Mouse (Mus musculus) monocyte, adult 5-6 weeks (primary cell): Measurements from ENCODE around the gene Ltc4s. TPM values are rescaled to one million over a fixed set of nuclear protein-coding genes. Genes with fewer than 3 reads are reported as not detected.

Source experiments
- ATAC-seq: fragments of 153-309, 156-312 bp; replicated peaks from 2 replicates; pipeline ENCODE4 v1.8.0; 2017; ENCODE audit warnings: mild to moderate bottlenecking; ENCODE audit not compliant: low TSS enrichment, insufficient number of reproducible peaks, severe bottlenecking, poor library complexity, low FRiP score
- total RNA-seq: library from RNA; stranded (forward); fragments of 200-1000, 200-491, 200-594 nt; gene quantifications from 3 replicates; pipeline ENCODE4 v1.2.3, GENCODE M21; 2017

Ltc4s gene
- total RNA-seq, 1 experiment from 2014 or later: not detected

DNA sequence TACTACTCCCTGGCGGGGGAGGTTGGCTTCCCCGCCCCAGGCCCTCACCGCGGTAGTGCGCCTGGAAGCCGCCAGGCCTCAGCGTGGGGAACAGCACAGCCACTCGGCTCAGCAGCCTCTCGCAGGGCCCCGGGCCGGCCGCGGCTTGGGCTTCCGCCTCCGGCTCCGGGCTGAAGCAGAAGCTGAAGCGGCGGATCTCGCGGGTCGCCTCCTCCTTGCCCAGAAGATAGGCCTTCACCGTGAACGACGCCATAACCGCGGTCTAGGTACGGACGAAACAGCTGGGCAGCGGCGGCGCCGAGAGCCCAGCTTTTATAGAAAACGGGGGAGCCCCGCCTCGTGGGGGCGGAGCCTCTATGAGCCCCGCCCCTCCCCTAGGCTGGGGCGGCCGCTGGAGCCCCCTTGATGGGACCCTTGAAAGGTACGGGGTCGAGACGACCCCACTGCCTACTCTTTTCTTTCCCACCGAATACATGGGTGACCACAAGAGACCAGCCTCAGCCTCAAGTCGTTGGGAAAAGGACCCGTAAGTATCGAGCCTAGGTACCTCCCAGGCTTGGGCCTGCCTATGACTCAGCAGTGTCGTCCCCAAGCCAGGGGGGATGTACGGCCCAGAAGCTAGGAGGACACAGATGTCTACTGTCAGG, 27.8 kb downstream of the Ltc4s start, which contains the start of the genes Sqstm1 and Mgat4b:
TSS of gene Sqstm1 (minus strand) at position 323 of the 647 bp plus-strand sequence.
TSS of gene Mgat4b (plus strand) at position 386 of the 647 bp plus-strand sequence.
- peak; percentile 33 for ATAC-seq

DNA sequence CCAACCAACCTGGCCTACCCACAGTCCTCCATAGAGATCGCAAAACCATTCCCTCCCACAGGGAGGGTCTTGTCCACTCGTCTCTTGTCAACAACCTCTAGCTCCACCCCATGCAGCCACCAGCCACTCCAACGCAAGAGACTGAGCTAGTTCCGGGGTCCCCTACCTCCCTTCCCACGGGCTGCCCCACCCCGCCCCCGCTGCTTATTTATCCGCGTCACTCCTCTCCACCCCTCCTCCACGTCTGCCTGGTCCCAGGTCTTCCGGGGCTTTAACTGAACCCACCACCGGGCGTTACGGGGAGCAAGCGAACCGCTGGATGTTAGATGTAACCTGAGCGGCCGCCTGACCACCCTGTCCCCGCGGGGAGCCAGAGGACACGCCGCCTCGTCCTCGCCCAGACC, 28.3 kb downstream of the Ltc4s start:
- ATAC-seq: peak; percentile 81

DNA sequence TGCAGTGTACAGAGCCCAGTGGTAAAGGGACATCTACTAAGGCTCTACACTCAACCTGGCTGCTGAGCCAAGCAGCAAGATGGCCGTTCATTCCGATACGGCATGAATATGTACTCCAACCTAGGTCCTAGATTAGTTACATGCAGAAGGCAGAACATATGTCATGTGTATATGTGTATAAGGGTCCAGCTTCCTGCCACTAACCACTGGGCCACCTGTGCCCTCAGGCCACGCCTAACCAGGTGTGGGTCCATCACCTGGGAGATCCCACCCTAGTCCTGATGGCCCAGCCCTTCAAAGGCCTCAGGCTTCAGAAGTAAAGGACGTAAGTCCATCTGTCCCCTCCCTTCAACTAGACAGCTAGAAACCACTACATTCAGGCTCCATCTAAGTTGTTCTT, 30.4 kb downstream of the Ltc4s start:
- no peak for ATAC-seq

DNA sequence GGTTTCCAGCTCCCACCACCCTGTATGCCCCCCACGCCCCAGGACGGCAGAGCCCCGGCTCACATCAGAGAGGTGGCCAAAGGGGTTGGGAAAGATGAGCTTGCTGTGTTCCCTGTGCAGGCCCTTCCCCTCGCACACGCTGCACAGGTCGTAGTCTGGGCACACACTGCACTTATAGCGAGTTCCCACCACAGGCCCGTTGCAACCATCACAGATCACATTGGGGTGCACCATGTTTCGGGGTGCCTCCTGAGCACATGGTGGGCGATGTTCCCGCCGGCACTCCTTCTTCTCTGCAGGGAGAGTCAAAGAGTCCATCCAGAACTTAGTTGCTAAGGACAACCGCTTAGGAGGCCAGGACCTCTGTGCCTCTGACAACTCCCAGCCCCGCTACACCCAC, 31.1 kb downstream of the Ltc4s start:
- no peak for ATAC-seq

DNA sequence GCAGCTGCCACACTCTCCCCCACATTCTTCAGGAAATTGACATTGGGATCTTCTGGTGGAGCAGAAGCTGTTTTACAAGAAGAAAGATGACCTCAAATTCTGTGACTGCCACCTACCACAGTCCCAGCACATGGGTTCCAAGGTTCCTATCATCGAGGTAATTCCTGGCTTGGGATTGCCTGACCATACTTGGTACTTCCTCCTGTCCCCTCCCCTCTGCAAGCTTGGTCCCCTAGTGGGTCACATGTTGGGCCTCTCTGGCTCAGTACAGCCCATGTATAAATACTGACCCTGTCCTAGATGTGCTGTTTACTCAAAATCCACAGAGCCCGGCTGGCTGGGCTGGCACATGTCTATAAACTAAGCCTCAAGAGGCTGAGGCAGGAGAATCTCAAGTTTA, 32.4 kb downstream of the Ltc4s start:
- ATAC-seq: no peak

DNA sequence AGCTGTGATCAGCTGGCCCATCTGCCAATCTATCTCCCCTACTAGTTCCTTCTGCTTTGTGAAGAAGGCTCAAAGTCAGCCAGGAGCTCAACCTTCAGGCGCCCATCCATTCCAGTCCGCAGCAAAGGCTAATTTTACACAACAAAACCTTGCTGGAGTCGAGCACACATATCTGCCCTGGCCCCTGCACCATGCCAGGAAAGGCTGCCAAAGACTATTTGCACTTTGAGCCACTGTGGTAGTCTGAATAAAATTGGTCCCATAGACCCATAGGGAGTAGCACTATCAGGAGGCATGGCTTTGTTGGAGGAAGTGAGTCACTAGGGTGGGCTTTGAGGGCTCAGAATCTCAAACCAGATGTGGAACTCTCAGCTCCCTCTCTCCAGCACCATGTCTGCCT, 33.0 kb downstream of the Ltc4s start:
- no peak for ATAC-seq

- no peak for ATAC-seq
Measured at GRCm38 (mm10) chr11:50203302-50203827, 35.1 kb downstream of the Ltc4s start.

DNA sequence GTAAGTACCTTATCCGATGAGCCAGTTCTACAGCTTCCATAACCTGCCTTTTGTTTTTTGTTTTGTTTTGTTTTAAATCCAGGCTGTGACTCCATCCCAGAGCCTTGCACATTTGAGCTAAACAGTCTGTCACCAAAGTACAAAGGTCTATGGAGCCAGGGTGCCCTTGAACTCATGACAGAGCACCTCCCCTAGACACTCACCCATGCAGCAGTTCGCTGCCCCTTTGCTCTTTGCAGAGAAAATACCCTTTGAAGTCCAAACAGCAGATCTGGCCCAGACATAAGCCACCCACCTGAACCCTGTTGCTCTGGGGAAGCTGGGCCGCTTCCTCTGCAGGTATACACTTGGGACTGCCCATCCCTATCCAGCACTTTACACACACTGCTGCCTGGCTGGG, 36.8 kb downstream of the Ltc4s start:
- no peak for ATAC-seq

DNA sequence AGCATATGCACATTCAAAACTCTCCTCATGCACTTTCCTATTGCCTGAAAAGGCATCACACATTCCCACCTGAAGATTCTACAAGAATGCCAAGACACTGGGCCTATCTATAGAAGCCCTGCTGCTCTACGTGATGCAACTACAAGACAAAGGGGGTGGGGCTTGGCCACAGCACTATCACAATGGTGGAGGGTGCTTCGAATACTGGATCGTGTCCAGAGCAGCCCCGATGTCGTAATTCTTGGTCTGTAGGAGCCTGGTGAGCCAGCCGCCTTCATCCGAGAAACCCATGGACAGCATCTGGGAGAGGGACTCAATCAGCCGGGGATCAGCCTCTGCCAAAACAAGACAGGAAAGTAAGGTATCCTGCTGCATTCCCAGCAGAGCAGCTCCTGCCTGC, 37.8 kb downstream of the Ltc4s start:
- no peak for ATAC-seq

DNA sequence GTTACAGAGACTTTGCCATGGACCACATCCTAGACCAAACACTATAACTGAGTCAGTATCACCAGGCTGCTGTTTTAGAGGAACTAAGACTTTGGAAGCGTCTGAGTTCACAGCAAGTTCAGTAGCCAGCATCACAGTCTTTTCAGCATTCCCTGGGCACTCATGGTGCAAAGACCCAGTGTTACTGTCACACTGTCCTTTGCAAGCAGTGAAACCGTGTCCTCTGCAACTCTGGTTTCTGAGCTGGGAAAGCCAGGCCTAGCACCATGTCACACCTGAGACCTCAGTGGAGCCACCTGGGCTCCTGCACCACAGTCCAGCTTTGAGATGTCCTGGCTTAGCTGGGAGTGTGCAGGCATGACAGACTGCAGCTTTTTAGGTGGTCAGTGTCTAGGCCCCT, 39.5 kb downstream of the Ltc4s start:
- no peak for ATAC-seq

- ATAC-seq: no peak
Measured at GRCm38 (mm10) chr11:50198219-50198846, 40.1 kb downstream of the Ltc4s start.

GRCm38 (mm10) chr11:50197500-50197899, 40.9 kb downstream of the Ltc4s start:
- no peak for ATAC-seq

- ATAC-seq: no peak
Measured at GRCm38 (mm10) chr11:50194793-50195192, 43.6 kb downstream of the Ltc4s start.

- ATAC-seq: no peak
Measured at GRCm38 (mm10) chr11:50194070-50194469, 44.3 kb downstream of the Ltc4s start.

DNA sequence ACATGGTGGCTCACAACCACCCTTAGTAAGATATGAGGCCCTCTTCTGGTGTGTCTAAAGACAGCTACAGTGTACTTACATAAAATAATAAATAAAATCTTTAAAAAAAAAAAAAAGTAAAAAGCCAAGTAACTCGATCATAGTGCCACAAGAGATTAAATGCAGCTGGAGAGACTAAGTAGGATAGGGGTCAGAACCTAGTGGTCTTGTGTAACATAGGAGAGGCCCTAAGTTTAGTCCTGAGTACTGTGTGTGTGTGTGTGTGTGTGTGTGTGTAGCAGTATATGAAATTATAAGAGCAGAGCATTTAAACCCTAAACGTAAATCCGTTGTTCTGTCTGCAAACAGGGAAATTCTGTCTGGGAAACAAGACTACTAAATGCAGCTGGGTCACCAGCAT, 46.1 kb downstream of the Ltc4s start:
- no peak for ATAC-seq

DNA sequence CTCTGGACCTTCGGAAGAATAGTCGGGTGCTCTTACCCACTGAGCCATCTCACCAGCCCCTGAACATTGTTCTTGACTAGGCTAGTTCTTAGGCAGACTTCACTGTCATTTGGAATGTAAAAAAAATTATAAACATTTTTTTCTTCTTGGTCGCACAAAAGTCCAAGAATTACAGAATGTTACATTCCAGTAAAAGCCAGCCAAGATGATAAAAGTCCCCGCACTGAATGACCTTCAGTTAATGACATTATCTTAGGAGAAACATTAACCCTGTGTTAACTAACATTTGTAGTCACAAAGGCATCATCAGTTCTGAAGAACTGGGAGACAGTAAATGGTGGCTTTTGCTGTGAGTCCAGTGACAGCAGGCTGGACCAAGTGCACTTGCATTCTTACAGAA, 48.1 kb downstream of the Ltc4s start:
- ATAC-seq: no peak

DNA sequence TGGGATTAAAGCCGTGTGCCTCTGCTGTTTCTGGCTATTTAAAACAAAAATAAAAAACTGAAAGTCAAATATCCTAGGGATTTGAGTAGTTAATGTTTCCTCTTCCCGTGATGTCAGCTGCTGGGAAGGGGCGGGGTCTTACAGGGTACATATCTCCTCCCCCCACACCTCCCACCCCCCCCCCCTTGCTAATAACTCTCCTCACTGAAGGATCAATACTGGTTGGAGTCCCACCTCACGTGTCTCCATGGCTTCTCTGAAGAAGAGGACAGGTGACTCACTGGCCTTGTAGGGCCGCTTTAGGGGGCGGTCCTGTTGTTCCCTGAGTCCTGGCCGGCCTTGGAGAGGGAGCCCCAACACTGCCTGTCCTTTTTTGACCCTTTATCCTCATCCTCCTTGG, 49.7 kb downstream of the Ltc4s start:
- ATAC-seq: no peak
